Mouse (Mus musculus) urinary bladder, adult 2 months (tissue): ENCODE results near the gene Rassf3. TPM values are rescaled to one million over a fixed set of nuclear protein-coding genes. Genes with fewer than 3 reads are reported as not detected.

Experiments used
- DNase-seq: peaks from one replicate; pipeline ENCODE4 v3.0.0; 2022; ENCODE audit warnings: low spot score
- polyA plus RNA-seq: library from polyadenylated mRNA; depleted of rRNA; stranded (reverse); fragments of >200 nt; gene quantifications from 2 replicates; pipeline ENCODE4 v1.2.3, GENCODE M21; 2012

The Rassf3 gene
- polyA plus RNA-seq, 1 experiment: 106 TPM

DNA sequence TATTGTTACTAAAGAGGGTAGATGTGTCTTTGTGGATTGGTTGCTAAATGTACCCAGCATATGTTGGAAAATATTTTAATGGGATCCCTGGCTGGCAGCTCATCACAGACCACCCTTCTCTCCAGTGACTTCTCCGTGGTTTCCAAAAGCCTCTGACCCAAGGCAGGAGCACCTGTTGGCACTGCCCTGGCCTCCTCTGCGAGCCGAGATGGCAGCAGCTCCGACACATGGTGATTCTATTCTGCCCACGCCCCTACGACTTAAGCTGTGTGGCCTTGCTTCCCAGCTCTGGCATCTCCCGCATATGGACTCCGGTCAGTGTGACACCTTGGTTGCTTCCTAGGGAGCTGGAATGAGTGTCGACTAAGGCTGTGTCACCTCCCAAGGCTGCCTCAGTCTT is 73.0 kb downstream of the Rassf3 start:
- DNase-seq: no peak

DNA sequence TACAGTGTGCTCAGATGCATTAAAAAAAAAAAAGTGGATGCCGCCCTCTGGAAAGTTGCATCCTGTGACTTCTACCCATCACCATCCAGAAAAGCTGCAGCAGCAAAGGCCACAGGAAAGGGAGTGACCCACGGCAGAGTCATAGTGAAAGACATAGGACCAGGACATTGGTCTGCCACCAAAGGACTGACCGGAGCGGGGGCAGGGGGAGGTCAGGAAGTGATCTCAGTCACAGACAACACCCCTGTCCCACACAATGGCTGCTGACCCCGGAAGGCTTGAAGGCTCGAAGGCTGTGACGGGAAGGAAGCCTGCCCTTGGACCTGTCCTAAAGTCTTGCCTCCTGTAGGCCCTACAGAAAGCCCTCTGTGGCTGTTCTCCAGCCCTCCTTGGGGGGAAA is 75.1 kb downstream of the Rassf3 start:
- no peak for DNase-seq

DNA sequence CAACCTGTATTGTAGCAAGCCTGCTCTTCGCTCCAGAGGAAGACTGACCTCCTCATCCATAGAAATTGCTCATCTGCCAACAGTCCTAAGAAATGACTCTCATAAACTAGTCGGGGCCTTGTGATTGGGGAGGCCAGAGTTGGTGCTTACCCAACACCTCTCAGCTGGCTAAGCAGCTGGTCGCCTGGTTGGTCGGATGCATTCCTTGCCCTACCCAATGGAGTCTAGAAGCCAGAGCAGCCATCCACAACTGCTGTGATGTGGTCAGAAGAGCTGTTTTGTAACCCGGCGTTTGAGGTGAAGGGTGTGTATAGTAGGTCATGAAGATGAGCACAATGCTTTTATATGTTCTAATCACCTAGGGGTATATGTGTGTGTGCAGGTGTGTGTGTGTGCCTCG is 77.5 kb downstream of the Rassf3 start:
- DNase-seq: no peak

DNA sequence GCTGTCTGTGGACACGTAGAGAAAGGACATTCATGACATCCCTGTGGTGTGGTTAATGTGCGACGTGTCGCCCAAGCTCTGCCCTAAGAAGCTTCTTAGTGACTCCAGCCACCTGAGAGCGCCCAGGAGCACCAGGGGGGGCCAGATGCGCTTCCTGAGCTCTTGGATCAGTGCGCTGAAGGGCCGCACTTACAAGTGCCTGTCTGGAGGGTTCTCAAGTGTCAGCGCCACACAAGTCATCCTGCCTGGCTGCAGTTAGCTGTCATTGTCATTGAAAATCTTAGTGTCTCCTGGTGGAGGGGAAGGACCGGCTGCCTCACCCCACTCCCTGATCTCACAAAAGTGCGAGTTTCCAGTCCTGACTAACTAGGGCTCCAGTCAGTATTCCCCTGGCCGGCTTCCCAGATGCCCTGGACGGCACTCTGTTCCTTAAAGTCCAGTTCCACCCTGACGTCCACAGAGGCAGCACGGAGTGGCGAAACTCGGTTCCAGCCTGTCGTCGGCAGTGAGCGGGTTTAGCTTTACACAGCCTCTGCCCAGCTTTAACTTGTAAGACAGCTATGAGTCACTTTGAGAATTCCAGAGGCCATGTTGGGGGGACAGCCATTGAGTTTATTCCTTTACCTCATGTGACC is 80.5 kb downstream of the Rassf3 start:
- no peak for DNase-seq

DNA sequence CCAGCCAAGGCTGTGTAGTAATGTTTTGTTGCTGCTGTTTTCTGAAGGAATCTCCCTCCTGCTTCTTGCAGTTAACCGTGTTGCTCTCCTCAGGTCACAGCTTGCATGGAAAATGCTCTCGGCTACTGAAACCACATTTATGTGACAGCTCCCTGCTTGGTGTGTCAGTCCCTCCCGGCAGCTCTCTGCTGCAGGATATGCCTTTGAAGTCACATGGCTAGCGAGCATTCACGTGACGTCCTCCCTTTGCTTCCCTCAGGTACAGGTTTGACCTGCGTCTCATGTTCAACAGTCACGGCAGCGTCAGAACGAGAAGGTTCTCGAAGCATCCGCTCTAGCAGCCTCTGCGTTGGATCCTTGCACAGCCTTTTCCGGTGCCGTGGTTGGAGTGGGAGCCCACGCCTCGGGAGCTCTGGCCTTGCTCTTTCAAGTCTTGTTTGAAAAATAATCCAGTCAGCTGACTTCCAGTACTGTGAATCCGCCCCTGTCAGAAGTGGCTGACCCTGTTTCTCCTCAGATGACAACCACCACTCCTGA is 81.3 kb downstream of the Rassf3 start:
- no peak for DNase-seq

DNA sequence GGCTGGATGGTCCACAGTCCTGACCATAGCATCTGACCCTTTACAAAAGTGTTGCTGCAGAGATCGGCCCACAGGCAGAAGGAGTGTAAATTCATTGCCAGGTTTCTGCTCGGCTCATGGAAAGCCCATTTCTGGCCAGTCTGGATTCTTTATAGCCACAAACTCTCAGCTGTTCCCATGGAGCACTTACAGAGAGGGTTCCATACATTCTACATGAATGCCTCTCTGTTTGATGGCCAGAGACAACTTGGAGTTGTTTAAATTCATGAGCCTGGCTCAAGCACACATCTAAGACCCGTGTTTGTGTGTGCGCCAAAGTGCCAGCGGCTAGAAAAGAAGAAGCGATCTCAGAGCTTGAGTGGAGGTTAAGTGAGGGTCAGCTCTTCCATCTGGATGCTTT is 81.9 kb downstream of the Rassf3 start:
- DNase-seq: no peak

DNA sequence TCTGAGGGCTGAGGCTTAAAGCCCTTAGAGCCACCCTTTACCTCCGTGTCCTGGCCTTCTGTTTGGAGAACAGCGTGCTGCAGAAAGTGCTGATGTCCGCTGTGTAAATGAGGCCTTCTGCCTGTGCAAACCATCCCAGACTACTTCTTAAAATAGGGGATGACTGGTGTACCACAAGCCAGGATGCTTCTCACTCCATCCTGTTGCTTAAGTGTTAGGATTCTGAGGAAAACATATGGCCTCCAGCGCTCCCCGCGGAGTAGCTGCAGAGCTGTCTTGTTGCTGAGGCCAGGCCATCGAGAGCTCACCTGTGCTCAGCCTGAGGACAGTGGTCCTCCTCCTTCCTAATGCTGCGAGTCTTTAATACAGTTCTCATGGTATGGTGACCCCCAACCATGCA is 84.2 kb downstream of the Rassf3 start:
- DNase-seq: no peak

DNA sequence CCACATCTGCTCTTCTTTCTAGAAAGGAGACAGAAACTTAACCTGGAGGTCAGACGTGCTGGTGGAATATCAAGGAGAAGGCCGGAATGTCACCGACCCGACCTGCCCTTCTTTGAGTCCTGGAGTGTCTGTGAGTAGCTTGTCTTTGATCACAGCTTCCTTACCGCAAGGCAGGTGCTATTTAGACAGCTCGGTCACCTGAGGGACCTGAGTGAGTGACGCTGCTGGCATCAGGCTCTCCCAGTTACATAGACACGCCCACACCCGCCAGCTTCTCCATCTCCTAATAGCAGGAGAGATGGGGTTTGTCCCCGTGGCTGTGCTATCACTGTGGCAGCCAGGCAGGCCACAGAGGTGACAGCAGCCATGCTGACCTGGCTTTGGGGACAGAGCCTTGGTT is 85.5 kb downstream of the Rassf3 start:
- no peak for DNase-seq

DNA sequence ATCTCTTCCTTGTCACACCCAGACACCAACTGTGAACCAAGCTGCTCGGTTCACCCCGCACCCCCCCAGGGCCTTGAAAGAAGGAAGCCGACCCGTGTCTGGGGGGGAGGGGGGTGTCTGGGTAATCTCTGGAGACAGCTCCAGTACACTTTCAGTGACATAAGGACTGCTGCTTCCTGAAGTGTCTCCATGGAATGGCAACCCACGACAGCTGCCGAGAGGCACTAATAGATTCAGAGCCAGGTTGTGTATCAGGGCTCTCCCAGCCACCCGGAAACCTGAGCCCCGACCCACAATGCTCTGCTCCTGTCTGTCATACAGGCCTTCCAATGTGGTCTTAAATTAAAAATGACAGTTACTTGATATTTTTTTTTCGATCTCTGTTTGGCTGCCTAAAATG is 89.8 kb downstream of the Rassf3 start:
- no peak for DNase-seq

DNA sequence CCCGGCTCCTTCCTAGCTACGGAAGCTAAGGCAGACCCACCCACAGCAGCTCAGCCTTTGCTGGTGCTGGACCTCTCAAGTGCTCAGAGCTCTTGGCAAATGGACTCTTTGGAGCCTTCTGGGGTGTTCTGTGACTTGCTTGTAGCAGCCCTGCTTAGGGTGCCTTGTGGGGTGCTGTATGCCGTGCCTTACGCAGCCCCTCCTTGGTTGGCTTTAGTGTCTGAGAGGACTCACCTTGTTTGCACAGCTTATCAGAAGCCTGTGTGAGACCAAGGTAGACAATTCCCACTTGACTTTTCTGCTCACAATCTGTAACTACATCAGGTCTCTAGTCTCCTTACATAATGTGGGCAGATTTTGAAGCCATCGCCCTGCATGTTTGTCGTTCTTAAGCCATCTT is 90.5 kb downstream of the Rassf3 start:
- DNase-seq: no peak

DNA sequence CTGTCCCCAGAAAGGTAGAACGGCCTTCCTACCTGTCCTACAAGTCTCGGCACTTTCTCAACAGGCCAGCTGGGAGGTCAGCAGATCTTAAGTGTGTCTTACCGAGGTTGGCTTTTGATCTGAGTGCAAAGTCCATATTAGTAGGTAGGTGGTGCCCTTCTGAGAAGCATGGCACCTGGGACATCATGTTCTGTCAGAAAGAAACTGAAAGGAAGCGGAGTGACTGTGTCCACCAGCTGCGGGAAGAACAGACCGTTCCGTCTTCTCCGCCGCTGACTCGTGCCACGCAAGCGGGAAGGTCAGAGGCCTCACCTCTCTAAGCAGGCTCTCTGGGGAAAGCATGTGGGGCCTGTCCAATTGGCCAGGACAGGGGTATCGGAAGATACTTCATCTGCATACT is 91.4 kb downstream of the Rassf3 start:
- no peak for DNase-seq

DNA sequence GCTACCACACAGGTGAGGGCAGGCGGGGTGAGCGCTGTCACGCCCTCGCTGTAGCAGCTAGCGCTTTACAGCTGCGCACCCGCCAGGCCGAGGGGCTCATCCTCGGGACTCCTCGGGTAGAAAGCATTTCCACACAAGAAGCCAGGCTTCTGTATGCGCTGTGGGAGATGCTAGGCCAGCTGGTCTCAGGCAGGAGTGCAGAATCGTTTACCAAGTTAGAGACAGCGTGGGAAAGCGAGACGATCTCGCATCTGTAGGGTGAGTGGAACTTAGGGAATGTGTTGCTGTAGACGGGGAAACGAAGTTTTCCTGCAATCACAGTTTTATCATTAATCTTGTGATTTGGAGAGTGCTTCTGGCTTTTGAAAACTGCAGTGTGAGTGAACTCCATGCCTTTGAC is 94.9 kb downstream of the Rassf3 start:
- DNase-seq: no peak

DNA sequence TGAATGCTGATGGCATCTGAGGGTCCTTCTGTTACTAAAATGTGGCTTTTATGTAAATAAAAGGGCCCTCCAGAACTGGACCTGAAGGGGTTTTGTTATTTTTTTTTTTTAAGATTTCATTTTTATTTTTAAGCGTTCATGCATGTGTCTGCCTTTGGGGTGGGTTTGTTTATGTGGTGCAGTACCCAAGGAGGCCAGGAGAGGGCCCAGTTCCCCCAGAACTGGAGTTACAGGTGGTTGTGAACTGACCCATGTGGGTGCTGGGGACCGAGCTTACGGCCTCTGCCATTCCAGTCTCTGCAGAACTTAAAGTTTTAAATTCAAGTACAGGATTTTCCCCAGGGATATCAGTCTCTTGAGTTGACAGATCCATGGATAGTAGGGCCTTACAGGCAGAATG is 96.8 kb downstream of the Rassf3 start:
- DNase-seq: no peak

DNA sequence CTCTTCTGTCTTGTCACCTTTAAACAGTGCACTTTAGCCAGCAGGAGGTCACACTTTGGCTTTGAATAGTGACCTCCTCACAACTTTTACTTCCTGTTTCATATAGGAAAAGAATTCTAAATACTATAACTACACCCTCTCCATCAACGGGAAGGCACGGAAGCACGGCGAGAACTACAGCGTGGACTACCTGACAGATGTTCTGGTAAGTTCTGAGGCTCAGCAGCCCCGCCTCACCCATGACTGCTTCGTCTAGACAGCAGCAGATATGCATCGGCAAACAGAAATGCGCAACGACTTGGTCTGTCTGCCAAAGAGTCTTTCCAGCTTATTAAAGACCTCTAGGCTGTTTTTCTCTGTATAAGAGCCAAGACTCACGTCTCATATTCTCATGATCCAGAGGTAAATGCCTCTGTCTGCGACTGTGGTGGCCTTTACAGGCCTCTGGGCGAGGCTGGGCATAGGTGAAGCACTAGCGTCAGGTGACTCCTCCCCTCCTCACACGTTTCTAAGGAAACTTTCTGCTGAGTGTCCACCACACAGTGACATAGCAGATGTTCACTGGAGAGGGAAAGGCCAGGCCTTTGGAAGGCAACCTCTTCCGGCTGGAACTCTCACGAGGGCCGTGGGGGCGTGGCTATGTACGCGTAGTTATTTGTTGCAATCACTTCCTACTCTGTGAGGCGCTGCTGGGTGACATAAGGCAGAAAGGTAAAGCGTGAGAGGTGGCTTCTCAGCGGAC is 99.4 kb downstream of the Rassf3 start:
- DNase-seq: no peak

DNA sequence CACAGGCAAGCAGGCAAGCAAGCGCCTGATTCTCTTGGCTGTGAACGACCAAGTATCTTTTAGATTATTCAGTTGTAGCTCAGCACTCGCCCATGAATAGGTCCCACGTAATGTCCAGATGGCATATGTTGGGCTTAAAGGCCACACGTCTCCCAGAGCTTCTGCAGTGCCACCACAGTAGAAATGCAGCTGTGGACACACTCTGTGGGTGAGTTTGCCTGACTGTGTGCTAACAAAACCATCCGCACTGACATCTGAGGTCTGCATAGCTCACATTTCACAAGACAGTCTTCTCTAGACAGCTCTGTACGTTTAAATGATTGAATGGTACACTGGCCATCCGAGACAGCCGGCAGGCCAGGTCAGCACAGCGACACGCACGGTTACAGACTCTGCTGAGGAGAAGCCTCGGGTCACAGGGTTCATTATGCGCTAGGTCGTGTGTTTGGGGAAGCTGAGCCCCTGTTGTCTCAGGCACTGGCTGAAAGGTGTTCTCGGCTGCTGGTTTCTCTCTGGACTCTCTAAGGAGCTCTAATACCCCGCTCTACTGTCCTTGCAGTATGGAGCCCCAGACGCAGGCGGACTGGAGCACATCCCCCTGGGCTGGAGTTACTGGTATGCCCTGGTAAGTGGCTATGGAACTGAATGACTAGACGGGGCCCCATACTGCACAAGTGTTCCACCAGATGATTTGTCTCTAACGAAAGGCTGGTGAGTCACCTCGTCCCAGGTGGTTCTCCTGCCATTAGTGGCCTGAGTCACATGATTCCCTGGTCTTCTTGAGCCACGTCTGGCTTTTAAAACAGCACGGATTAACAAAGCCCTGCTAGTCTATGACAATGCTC is 100.3 kb downstream of the Rassf3 start:
- DNase-seq: no peak

DNA sequence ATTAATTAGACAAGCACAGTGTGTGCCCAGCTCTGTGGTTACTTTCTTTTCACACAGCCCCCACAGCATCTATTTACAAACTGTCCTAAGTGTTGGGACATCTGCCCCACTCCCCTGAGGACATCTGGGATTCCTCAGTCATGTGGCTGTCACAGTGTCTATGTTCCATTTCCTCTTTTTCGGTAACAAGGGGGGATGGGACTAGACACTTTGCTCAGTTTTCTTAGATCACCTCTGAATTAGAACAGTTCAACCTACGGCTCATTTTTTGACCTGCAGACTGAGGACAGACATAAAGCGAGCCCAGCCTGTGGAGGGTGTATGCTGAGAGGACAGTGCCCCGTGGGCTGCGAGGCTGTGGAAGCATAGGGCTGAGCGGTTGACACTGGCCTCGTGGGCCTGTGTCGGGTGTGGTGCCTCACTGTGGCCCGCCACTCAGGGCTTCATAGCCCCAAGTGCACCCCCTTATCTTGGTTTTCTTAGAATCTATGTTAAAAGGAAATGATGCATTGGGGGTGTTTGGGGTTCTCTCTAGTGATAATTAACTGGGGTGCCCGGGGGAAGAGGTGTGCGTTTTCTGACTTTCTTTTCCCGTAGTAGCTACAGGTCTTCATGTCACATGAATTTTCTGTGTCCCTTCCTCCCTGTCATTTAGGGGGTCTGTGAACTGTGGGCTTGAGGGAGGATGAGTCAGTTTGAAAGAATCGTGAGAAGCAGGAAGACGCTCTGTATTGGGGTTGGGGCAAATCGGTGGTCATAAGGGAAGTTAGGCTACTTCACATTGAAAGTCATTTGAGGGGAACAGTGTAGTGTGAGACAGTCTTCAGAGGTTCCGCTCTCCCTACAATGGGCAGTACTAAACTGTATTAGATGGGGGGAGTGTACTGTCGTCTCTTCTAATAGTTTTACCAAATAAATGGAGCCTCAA is 101.2 kb downstream of the Rassf3 start:
- no peak for DNase-seq

DNA sequence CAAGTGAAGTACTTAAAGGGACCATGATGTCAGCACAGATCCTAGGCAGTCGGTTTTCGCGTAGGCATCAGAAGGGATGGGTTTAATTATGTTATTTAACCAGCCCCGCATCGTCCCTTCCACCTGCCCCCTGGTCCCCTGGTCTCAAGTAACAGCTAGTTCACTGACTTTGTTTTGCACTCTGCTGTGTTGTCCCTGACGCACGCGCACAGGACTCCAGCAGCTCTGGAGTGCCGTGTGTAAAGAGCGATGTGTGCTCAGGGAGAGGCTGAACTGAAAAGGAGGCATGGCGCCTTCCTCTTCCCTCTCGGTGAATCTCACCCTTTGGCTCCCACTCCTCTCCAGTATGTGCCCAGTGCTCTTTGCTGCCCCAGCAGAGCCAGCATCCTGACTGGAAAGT is 102.1 kb downstream of the Rassf3 start:
- no peak for DNase-seq

DNA sequence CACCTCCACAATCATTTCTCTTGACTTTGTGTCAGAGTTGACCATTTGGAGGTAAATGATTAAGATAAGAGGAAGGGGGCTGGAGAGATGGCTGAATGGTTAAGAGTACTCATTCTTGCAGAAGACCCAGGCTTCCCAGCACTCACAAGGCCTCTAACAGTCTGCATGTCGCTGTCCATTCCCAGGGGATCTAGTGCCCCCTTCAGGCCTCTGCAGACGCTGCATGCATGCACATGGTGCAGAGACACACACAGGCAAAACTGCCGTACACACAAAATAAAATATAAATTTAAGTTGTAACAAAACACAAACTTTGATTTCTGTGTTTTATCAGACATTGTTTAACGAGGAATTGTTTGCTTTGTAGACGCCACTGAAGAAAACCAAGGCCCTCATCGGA is 105.4 kb downstream of the Rassf3 start:
- DNase-seq: no peak

DNA sequence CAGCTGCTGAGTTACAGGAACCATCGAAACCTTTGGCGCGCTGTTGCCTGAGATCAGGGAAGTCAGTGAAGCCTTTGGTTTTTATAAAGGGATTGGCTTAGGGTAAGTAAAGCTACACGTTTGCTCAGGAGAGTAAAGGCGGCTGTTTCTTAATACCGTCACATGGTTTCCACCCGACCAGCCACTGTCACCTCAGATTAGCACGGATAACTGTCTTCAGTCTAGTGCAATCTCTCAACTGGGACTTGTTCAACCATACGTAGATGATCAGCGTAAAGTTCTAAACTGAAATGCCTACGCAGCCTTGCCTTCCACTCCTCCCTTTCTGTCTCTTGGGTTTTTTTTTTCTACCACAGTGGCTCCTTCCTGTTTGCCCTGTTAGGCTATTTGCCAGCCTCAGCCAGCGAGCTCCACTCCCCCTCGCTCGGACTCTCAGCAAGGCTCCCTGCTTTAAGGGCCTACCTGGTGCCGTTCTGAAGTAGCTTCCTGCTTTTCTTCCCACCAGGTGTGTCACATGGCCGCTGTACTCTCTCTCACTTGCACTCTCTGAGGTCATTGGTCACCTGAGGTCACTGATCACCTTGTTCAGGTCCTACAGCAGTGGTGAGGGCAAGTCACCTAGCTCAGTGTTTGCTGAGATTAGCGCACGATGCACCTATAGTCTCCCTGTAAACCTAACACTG is 107.2 kb downstream of the Rassf3 start:
- no peak for DNase-seq

DNA sequence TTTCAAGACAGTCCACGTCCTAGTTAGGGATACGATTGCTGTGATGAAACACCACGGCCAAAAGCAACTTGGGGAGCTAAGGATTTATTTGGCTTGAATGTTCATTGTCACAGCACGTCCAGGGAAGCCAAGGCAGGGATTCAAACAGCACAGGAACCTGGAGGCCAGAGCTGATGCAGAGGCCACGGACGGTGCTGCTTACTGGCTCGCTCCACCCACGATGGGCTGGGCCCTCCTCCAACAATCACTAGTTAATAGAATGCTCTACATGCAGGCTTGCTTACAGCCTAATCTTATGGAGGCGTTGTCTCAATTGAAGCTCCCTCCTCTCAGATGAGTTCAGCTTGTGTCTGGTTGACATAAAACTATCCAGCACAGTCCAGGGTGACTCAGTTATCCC is 108.4 kb downstream of the Rassf3 start:
- no peak for DNase-seq

DNA sequence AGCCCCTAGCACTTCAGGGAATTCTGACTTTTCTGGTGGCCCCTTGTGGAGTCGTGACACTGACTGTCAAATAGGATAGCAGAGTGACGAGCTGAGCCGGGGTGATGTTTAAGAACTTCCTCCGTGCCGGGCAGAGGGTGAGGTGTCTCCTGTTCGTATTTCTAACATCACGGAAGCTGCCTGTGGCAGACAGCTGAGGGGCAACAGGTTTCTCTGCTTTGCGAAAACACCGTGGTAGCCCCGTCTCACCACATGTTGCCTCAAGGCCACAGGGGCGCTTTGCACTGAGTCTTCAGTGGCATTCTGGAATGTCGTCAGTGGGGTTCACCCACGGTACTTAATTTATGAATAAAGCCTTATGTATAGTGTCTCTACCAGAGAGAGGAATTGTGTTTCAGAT is 108.9 kb downstream of the Rassf3 start:
- no peak for DNase-seq
